Mouse (Mus musculus): Measurements from ENCODE around the gene Gm8247. TPM values are rescaled to one million over a fixed set of nuclear protein-coding genes. Genes with fewer than 3 reads are reported as not detected.
"Not testable (repeated sequence)": the region's sequence is repeated elsewhere in the genome, so short reads cannot be mapped to it uniquely, and the experiment has no call there.

Gm8247 gene
- polyA plus RNA-seq (2012; ENCODE audit: insufficient read depth, low replicate concordance), result not detected in 2 replicates

DNA sequence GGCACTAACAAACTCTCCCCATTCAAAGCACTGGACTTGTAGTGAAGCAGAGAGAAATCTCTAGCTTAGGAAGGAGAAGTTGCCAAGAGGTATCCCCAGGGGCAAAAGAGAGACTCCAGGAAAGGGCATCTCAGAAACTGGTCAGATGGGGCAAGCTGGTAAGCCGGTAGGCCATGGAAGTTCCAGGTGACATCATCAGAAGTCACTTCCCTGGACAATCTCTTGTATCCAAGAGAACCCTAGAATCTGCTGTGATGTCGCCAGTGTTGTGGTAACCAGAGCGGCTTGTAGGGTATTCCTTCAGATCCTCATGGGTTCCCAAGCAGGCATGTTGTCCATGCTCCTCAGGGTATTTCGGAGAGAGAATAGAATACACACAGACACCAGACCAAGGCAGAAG lies at the start of gene Gm8247:
Gm8247 (plus strand) TSS at position 301 of the 400 bp plus-strand sequence.
- H3K9me3 ChIP-seq; H3K27me3 ChIP-seq (replicated peaks); H3K4me3 ChIP-seq (replicated peaks); H3K4me1 ChIP-seq; H3K36me3 ChIP-seq (replicated peaks; ENCODE audit: low read length): not testable (repeated sequence)

DNA sequence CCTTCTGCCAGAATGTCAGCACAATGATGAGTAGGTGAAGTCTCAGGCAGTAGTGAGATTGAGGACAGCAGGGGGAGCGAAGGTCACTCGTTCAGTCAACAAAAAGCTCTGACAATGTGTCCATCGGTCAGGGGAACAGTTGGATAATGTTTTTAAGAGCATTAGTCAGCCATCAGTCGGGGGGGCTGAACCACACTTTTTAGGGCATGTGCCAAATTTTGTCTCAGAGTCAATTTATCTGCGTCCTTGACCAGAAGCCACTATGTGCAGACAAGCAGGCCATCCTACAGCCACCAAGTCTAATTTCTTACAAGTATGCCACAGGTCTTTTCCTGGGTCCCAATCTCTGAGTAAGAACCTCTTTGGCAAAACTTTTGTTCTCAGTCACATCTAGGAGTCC lies 35.0 kb upstream of the Gm8247 start:
- not testable (repeated sequence) for H3K4me3 ChIP-seq (replicated peaks); H3K4me1 ChIP-seq; H3K36me3 ChIP-seq (replicated peaks; ENCODE audit: low read length); H3K27me3 ChIP-seq (replicated peaks); H3K9me3 ChIP-seq

DNA sequence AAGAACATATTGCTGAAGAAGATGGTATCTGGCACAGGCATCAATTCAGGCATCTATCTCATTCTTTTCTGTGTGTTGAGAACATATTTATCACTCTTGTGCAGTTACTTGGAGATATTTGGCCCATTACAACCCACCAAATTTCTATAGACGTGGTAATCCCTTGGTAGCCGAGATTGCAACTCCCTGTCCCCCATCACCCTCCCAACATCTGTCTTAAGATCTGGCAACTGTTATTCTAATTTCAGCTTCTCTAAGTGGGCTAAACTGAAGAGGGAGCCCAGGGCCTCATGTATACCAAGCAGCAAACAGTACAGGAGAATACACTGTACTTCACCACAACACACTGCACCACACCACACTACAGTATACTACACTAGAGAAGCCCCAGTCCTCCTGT lies 8.8 kb downstream of the Gm8247 start:
- not testable (repeated sequence) for H3K36me3 ChIP-seq (replicated peaks; ENCODE audit: low read length); H3K4me1 ChIP-seq; H3K9me3 ChIP-seq; H3K27me3 ChIP-seq (replicated peaks); H3K4me3 ChIP-seq (replicated peaks)

DNA sequence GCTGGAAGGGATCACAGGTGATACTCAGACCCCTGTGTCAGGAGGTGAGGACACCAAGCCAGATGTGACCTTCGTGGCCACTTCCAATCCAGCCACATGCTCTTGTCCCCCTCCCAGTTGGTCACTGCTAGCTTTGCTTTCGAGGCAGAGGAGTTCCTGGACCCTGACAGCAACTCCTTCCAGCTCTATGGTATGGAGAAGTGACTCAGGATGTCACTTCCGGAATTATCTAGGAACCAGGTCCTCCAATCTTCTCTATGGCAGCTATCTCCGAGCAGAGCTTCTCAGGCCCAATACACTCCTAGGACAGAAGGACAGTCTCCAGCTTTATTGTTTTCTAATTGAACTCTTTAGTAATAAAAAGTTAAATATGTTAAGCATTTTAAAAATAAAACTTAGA lies 44.8 kb downstream of the Gm8247 start, which contains the start of gene Gm5624:
Gm5624 (minus strand) TSS at position 202 of the 400 bp plus-strand sequence.
- H3K27me3 ChIP-seq (replicated peaks); H3K9me3 ChIP-seq; H3K36me3 ChIP-seq (replicated peaks; ENCODE audit: low read length); H3K4me1 ChIP-seq; H3K4me3 ChIP-seq (replicated peaks): not testable (repeated sequence)

Other genes with a start within 250 kb of the Gm8247 start
- gene Gm5930, start 244.6 kb upstream of the Gm8247 start, polyA plus RNA-seq (2012; ENCODE audit: insufficient read depth, low replicate concordance), result not detected in 2 replicates
- gene Gm8229, start 217.8 kb upstream of the Gm8247 start, polyA plus RNA-seq (2012; ENCODE audit: insufficient read depth, low replicate concordance), result not detected in 2 replicates
- gene Gm3371, start 172.5 kb upstream of the Gm8247 start, polyA plus RNA-seq (2012; ENCODE audit: insufficient read depth, low replicate concordance), result not detected in 2 replicates
- gene Gm8232, start 149.5 kb upstream of the Gm8247 start, polyA plus RNA-seq (2012; ENCODE audit: insufficient read depth, low replicate concordance), result not detected in 2 replicates
- gene BC061237, start 90.7 kb upstream of the Gm8247 start, polyA plus RNA-seq (2012; ENCODE audit: insufficient read depth, low replicate concordance), result not detected in 2 replicates
- gene Gm17093, start 64.9 kb upstream of the Gm8247 start, polyA plus RNA-seq (2012; ENCODE audit: insufficient read depth, low replicate concordance), result not detected in 2 replicates
- not detected in 2 replicates for gene Gm5624, start 44.8 kb downstream of the Gm8247 start, polyA plus RNA-seq (2012; ENCODE audit: insufficient read depth, low replicate concordance)
- gene Gm8257, start 123.3 kb downstream of the Gm8247 start, polyA plus RNA-seq (2012; ENCODE audit: insufficient read depth, low replicate concordance), result not detected in 2 replicates
- gene Gm8267, start 167.2 kb downstream of the Gm8247 start, polyA plus RNA-seq (2012; ENCODE audit: insufficient read depth, low replicate concordance), result not detected in 2 replicates

Measured in megakaryocyte, embryonic 14.5 days (primary cell).